Mouse (Mus musculus): ENCODE results near the gene Tap1. TPM values are rescaled to one million over a fixed set of nuclear protein-coding genes. Genes with fewer than 3 reads are reported as not detected.
A peak's percentile ranks its signal among the peaks of the same experiment; 100 is the strongest.
"Not testable (repeated sequence)": the region's sequence is repeated elsewhere in the genome, so short reads cannot be mapped to it uniquely, and the experiment has no call there.

Tap1 gene
- polyA plus RNA-seq, 1 experiment from 2014 or later = 2.3 TPM

DNA sequence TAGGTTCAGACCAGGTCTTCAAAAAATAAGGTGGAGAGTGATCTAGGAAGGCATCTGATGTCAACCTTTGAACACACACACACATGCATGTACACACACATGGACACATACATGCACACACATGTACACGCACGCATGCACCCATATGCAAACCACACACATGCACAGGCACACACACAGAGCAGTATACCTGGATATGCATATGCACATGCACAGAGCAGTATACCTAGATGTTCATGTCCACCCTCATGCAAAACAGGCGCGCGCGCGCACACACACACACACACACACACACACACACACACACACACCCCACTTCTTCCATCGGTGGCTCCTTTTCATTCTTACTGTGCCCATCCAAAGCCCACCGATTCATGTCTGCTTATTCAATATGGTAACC is 20.5 kb downstream of the Tap1 start:
- ATAC-seq = no peak
- no peak overlapping the region for H3K9ac ChIP-seq
- H3K4me3 ChIP-seq = no peak overlapping the region
- 92% methylated on average over 9 of the region's 9 CpGs for WGBS (ENCODE audit: insufficient replicate concordance)
- no peak overlapping the region for H3K27ac ChIP-seq
- H3K4me1 ChIP-seq = peaks cover 50% of the 10 kb centered on the region
- no peaks in the 10 kb centered on the region for H3K9me3 ChIP-seq (replicated peaks)
- H3K36me3 ChIP-seq = no peaks in the 10 kb centered on the region
- peaks cover 34% of the 10 kb centered on the region for H3K27me3 ChIP-seq (replicated peaks)
- no peak overlapping the region for H3K4me2 ChIP-seq

DNA sequence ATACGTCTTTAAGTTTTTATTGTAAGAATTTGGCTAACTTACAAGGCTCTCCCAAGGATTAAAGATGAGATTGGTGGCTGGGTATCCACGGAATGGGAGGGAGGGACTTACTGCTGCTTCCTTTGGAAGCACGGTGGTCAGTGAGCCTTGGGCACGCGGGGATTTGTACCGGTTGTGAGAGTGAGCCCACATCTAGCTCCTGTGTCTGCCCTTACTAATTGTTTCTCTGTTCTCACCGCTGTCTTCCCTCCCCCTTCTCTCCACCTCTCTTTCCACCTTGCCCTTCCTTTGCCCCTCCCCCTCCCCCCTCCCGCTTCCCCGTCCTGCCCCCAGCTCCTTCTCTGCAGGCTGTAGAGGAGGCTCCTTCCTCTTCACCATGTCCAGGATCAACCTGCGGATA is 21.1 kb downstream of the Tap1 start:
- Histone ChIP-seq H3K27me3 (replicated peaks) (peaks cover 35% of the 10 kb centered on the region), H3K27ac (no peak overlapping the region), H3K4me3 (no peak overlapping the region), H3K4me2 (no peak overlapping the region), H3K9me3 (replicated peaks) (no peaks in the 10 kb centered on the region), H3K9ac (no peak overlapping the region), H3K4me1 (peaks cover 50% of the 10 kb centered on the region), H3K36me3 (no peaks in the 10 kb centered on the region)
- ATAC-seq = no peak
- WGBS (ENCODE audit: insufficient replicate concordance) = 35% methylated on average over 10 of the region's 10 CpGs

GRCm38 (mm10) chr17:34209680-34210079 is 22.3 kb downstream of the Tap1 start:
- WGBS (ENCODE audit: insufficient replicate concordance) = 41% methylated on average over 3 of the region's 3 CpGs
- peaks cover 39% of the 10 kb centered on the region for H3K27me3 ChIP-seq (replicated peaks)
- peak overlapping the region; percentile 60; the same call in 1 of the 2 replicates for H3K27ac ChIP-seq
- ATAC-seq = no peak
- no peak overlapping the region for H3K4me2 ChIP-seq
- no peak overlapping the region for H3K9ac ChIP-seq
- H3K4me1 ChIP-seq = peaks cover 43% of the 10 kb centered on the region
- no peak overlapping the region for H3K4me3 ChIP-seq
- no peaks in the 10 kb centered on the region for H3K9me3 ChIP-seq (replicated peaks)
- no peaks in the 10 kb centered on the region for H3K36me3 ChIP-seq

GRCm38 (mm10) chr17:34210599-34210998 is 23.2 kb downstream of the Tap1 start:
- Histone ChIP-seq H3K4me3 (no peak overlapping the region), H3K36me3 (no peaks in the 10 kb centered on the region), H3K27ac (peak overlapping the region; percentile 60; the same call in 1 of the 2 replicates), H3K4me2 (no peak overlapping the region), H3K4me1 (peaks cover 34% of the 10 kb centered on the region), H3K27me3 (replicated peaks) (peaks cover 32% of the 10 kb centered on the region), H3K9ac (no peak overlapping the region), H3K9me3 (replicated peaks) (no peaks in the 10 kb centered on the region)
- peak; percentile 81 for ATAC-seq
- WGBS (ENCODE audit: insufficient replicate concordance) = 19% methylated on average over 3 of the region's 3 CpGs

GRCm38 (mm10) chr17:34211746-34212365 is 24.5 kb downstream of the Tap1 start:
- no peak overlapping the region for H3K4me2 ChIP-seq
- H3K27me3 ChIP-seq (replicated peaks) = peaks cover 36% of the 10 kb centered on the region
- H3K27ac ChIP-seq = no peak overlapping the region
- H3K9me3 ChIP-seq (replicated peaks) = no peaks in the 10 kb centered on the region
- no peak overlapping the region for H3K4me3 ChIP-seq
- peaks cover 32% of the 10 kb centered on the region for H3K4me1 ChIP-seq
- 31% methylated on average over 23 of the region's 23 CpGs for WGBS (ENCODE audit: insufficient replicate concordance)
- no peaks in the 10 kb centered on the region for H3K36me3 ChIP-seq
- no peak for ATAC-seq
- H3K9ac ChIP-seq = no peak overlapping the region

- no peak overlapping the region for H3K4me2 ChIP-seq
- peaks cover 18% of the 10 kb centered on the region for H3K4me1 ChIP-seq
- WGBS (ENCODE audit: insufficient replicate concordance) = 61% methylated on average over 21 of the region's 21 CpGs
- no peak overlapping the region for H3K9ac ChIP-seq
- no peaks in the 10 kb centered on the region for H3K36me3 ChIP-seq
- peaks cover 29% of the 10 kb centered on the region for H3K27me3 ChIP-seq (replicated peaks)
- ATAC-seq = no peak
- H3K27ac ChIP-seq = no peak overlapping the region
- no peaks in the 10 kb centered on the region; the same call in 1 of the 2 replicates for H3K9me3 ChIP-seq (replicated peaks)
- H3K4me3 ChIP-seq = no peak overlapping the region
Measured at GRCm38 (mm10) chr17:34213936-34214335, 26.6 kb downstream of the Tap1 start.

DNA sequence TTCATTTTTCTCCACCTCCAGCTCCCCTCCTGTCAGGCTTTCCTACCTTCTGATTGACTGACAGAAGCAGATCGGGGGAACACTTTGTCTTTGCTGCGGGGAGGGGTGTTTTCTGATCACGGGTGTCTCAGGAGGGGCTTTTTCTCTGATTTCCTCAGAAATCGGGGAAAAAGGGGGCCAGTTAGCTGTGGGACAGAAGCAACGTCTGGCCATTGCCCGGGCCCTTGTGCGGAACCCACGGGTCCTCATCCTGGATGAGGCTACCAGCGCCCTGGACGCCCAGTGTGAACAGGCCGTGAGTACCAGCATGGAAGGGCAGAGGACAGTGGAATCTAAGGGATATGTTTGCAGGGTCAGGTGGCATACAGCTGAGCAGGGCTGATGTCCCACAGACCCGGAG is 27.8 kb downstream of the Tap1 start:
- Histone ChIP-seq H3K27ac (no peak overlapping the region), H3K27me3 (replicated peaks) (peaks cover 29% of the 10 kb centered on the region), H3K4me2 (no peak overlapping the region), H3K4me3 (no peak overlapping the region), H3K9me3 (replicated peaks) (no peaks in the 10 kb centered on the region; the same call in 1 of the 2 replicates), H3K9ac (no peak overlapping the region), H3K36me3 (no peaks in the 10 kb centered on the region), H3K4me1 (peaks cover 18% of the 10 kb centered on the region)
- ATAC-seq = no peak
- WGBS (ENCODE audit: insufficient replicate concordance) = 74% methylated on average over 12 of the region's 12 CpGs

DNA sequence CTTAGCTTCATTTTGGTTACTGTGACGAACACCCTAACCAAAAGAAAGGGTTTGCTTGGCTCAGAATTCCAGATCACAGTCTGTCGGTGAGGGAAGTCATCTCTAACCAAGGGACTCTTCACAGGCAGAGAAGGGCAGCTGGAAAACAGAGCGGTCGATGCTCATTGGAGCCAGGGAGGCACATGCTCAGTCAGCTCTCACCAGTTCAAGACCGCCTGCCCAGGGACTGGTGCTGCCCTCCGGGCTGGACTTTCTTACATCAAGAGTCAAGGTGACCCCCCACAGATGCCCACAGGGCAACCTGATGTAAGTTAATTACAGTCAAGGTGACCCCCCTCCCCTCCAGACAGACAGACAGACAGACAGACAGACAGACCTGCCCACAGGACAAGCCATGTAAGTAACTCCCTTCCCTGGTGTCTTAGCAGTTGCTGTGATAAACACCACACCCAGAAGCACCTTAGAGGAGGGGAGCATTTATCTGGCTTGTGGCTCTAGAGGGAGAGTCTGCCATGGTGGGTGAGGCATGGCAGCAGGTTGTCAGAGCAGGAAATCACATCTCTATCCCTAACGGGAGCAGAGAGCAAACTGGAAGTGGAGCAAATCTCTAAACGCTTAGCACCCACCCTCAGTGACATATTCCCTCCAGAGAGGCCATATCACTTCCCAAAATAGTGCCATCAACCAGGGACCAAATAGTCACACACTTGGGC is 30.0 kb downstream of the Tap1 start:
- no peak overlapping the region for H3K9ac ChIP-seq
- no peak overlapping the region for H3K27ac ChIP-seq
- 69% methylated on average over 8 of the region's 8 CpGs for WGBS (ENCODE audit: insufficient replicate concordance)

DNA sequence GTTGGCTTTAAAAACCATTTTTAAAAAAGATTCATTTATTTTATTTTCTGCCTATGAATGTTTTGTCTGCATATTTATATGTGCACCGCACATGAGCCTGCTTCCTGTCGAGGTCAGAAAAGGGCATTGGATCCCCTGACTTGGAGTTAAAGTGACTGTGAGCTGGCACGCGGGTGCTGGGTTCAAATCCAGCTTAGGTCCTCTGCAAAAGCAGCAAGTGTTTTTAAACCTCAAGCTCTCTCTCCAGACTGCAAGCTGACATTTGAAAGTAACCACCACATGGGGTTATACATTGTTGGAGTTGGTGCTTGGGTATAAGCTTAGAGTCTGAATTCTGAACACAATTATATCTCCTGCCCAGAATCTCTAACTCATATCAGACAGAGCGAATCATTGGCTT is 30.6 kb downstream of the Tap1 start:
- WGBS (ENCODE audit: insufficient replicate concordance) = 79% methylated on average over 5 of the region's 5 CpGs
- Histone ChIP-seq H3K36me3 (no peaks in the 10 kb centered on the region), H3K4me2 (no peak overlapping the region), H3K27ac (no peak overlapping the region), H3K9ac (no peak overlapping the region), H3K9me3 (replicated peaks) (no peaks in the 10 kb centered on the region; the same call in 1 of the 2 replicates), H3K27me3 (replicated peaks) (peaks cover 14% of the 10 kb centered on the region), H3K4me1 (no peaks in the 10 kb centered on the region), H3K4me3 (no peak overlapping the region)
- no peak for ATAC-seq

More for the DNA sequence above, 30.0 kb downstream of the Tap1 start:
- Histone ChIP-seq H3K27me3 (replicated peaks) (peaks cover 20% of the 10 kb centered on the region), H3K4me2 (no peak overlapping the region), H3K36me3 (no peaks in the 10 kb centered on the region), H3K4me3 (no peak overlapping the region), H3K9me3 (replicated peaks) (no peaks in the 10 kb centered on the region; the same call in 1 of the 2 replicates), H3K4me1 (no peaks in the 10 kb centered on the region)
- ATAC-seq = no peak

DNA sequence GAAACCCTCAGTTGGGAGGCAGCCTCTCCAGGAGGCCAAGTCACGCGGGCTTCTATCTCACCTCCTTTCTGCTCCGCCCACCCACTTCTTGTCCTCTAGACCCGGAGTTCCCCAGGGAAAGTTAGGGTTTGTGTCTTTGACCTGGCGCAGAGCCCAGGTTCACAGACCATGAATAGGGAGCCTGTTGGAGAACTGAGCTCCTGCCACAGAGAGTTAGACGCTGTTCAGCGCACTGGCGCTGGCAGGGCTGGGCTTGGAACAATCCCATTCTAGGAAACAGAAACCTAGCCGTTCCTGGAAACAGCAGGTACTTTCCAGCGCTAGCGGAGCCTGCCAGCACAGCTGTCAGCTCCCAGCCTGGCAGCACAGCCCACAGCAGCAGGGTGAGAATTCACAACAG is 31.3 kb downstream of the Tap1 start:
- Histone ChIP-seq H3K4me1 (no peaks in the 10 kb centered on the region), H3K9me3 (replicated peaks) (no peaks in the 10 kb centered on the region; the same call in 1 of the 2 replicates), H3K27ac (no peak overlapping the region), H3K9ac (no peak overlapping the region), H3K4me3 (no peak overlapping the region), H3K4me2 (no peak overlapping the region), H3K27me3 (replicated peaks) (peaks cover 13% of the 10 kb centered on the region), H3K36me3 (no peaks in the 10 kb centered on the region)
- ATAC-seq = no peak
- WGBS (ENCODE audit: insufficient replicate concordance) = 83% methylated on average over 11 of the region's 11 CpGs

- H3K9ac ChIP-seq; H3K4me3 ChIP-seq; ATAC-seq; H3K4me2 ChIP-seq; H3K36me3 ChIP-seq; H3K4me1 ChIP-seq; H3K27me3 ChIP-seq (replicated peaks); H3K9me3 ChIP-seq (replicated peaks); H3K27ac ChIP-seq: not testable (repeated sequence)
- WGBS (ENCODE audit: insufficient replicate concordance) = 82% methylated on average over 9 of the region's 11 CpGs
Measured at GRCm38 (mm10) chr17:34219096-34219495, 31.7 kb downstream of the Tap1 start.

- not testable (repeated sequence) for H3K4me1 ChIP-seq; H3K36me3 ChIP-seq; H3K4me3 ChIP-seq; H3K27me3 ChIP-seq (replicated peaks); ATAC-seq; H3K9me3 ChIP-seq (replicated peaks); H3K9ac ChIP-seq; H3K27ac ChIP-seq; H3K4me2 ChIP-seq
- 86% methylated on average over 6 of the region's 7 CpGs for WGBS (ENCODE audit: insufficient replicate concordance)
Measured at GRCm38 (mm10) chr17:34219801-34220200, 32.4 kb downstream of the Tap1 start.
